Mouse (Mus musculus) MEL (cell line): Measurements from ENCODE around the gene Kctd7.

Experiments
- BHLHE40 ChIP-seq: IDR thresholded peaks from 2 replicates; pipeline ENCODE4 v1.6.1; 2012; ENCODE audit warnings: low read depth, mild to moderate bottlenecking, inconsistent platforms, low read length, improper control_type of control experiment, borderline replicate concordance
- CTCF ChIP-seq, 3 experiments: IDR thresholded peaks in 2 of 3; conservative IDR thresholded peaks in 1 of 3; 2 replicates each; pipeline ENCODE4 v1.5.1; 2011 to 2012; ENCODE audit warnings: low read length in 3 of 3, low read depth in 2 of 3, mild to moderate bottlenecking in 2 of 3, improper control_type of control experiment in 1 of 3, inconsistent platforms in 1 of 3, mixed read lengths in 1 of 3, moderate library complexity in 1 of 3; ENCODE audit not compliant: control insufficient read depth in 1 of 3, insufficient read depth in 1 of 3, poor library complexity in 1 of 3, severe bottlenecking in 1 of 3
- E2F4 ChIP-seq: IDR thresholded peaks from 2 replicates; pipeline ENCODE4 v1.6.1; 2011; ENCODE audit warnings: low read depth, low read length, improper control_type of control experiment, borderline replicate concordance
- EP300 ChIP-seq, 2 experiments: IDR thresholded peaks; 2 replicates each; pipeline ENCODE4 v1.6.1; 2011; ENCODE audit warnings: improper control_type of control experiment in 2 of 2, low read length in 2 of 2, low read depth in 1 of 2, mild to moderate bottlenecking in 1 of 2
- MAX ChIP-seq: IDR thresholded peaks from 2 replicates; pipeline ENCODE4 v1.6.1; 2011; ENCODE audit warnings: low read length, improper control_type of control experiment
- POLR2A ChIP-seq, 2 experiments: IDR thresholded peaks; 2 replicates each; pipeline ENCODE4 v1.6.1; 2011 to 2012; ENCODE audit warnings: low read length in 2 of 2, mild to moderate bottlenecking in 2 of 2, control low read depth in 1 of 2, improper control_type of control experiment in 1 of 2, low read depth in 1 of 2, moderate library complexity in 1 of 2; ENCODE audit not compliant: control insufficient read depth in 1 of 2, insufficient read depth in 1 of 2, poor library complexity in 1 of 2
- TCF12 ChIP-seq: IDR thresholded peaks from 2 replicates; pipeline ENCODE4 v1.6.1; 2014; ENCODE audit warnings: low read depth, mild to moderate bottlenecking, inconsistent platforms, low read length, improper control_type of control experiment, moderate library complexity
- USF1 ChIP-seq: IDR thresholded peaks from 2 replicates; pipeline ENCODE4 v1.6.1; 2014; ENCODE audit warnings: low read depth, mild to moderate bottlenecking, inconsistent platforms, low read length, improper control_type of control experiment, moderate library complexity

GRCm38 (mm10) chr5:130171423-130171954 is 26.8 kb downstream of the Kctd7 start, which contains the start of gene Rabgef1:
- no peak for TF ChIP-seq E2F4
- TF ChIP-seq MAX = no peak
- TF ChIP-seq TCF12 = peak; percentile 32; the same call in 1 of the 2 replicates
- no peak for TF ChIP-seq USF1
- no peak for TF ChIP-seq EP300 (IDR thresholded peaks at IDR 0.05; ENCODE audit: low read depth in 1 of 2, low read length in 2 of 2)
- 0 out of 6 replicates have a peak, but pooled peaks of 1 of the 3 experiments have one; percentile 0 for TF ChIP-seq CTCF (IDR thresholded peaks at IDR 0.05 in 2 of 3, conservative IDR thresholded peaks at IDR 0.05 in 1 of 3; ENCODE audit: control insufficient read depth in 1 of 3, insufficient read depth in 1 of 3, low read depth in 2 of 3, low read length in 3 of 3, poor library complexity in 1 of 3, severe bottlenecking in 1 of 3)
- no peak for TF ChIP-seq BHLHE40
- peak; percentile 86 to 92 for TF ChIP-seq POLR2A (IDR thresholded peaks at IDR 0.05; ENCODE audit: control insufficient read depth in 1 of 2, insufficient read depth in 1 of 2, low read depth in 1 of 2, low read length in 2 of 2, poor library complexity in 1 of 2)
